Mouse (Mus musculus): Measurements from ENCODE around the gene Npas2. TPM values are rescaled to one million over a fixed set of nuclear protein-coding genes. Genes with fewer than 3 reads are reported as not detected.

The Npas2 gene
- total and polyA plus RNA-seq, 2 experiments from 2014 or later: 0.80 to 2.8 TPM

DNA sequence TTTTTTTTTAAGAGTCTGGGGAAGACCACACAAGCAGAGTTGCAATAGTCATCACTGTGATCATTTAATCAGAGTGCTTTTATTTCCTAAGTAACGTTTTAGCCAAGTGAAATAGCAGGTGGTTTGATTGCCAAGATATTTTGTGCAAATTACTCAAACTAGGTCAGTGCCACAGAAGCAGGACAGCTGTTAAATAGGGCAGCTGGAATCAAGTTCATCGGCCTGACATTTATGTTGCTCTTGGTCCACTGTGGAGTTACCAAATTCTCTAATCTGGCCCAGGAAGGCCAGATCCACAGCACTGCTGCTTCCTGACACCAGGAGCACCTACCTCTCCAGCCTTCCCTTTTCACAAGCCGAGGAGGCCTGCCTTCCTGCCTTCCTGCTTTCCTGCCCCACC, 94.9 kb downstream of the Npas2 start:
- Histone ChIP-seq H3K4me3 (ENCODE audit: low read length) (no peak overlapping the region), H3K27me3 (ENCODE audit: insufficient read depth, low read length) (no peaks in the 10 kb centered on the region), H3K4me1 (ENCODE audit: insufficient read depth, low read length) (no peaks in the 10 kb centered on the region), H3K4me2 (ENCODE audit: low read depth, low read length) (no peak overlapping the region), H3K9ac (replicated peaks; ENCODE audit: low read length) (no peak overlapping the region), H3K27ac (no peak overlapping the region), H3K36me3 (ENCODE audit: insufficient read depth, low read length) (no peaks in the 10 kb centered on the region), H3K9me3 (ENCODE audit: low read length) (no peaks in the 10 kb centered on the region)
- WGBS: 58% methylated on average over 3 of the region's 3 CpGs
- ATAC-seq (no peak), DNase-seq (ENCODE audit: low spot score) (no peak)
- no peak for TF ChIP-seq CTCF (IDR thresholded peaks at IDR 0.05; ENCODE audit: low read depth)

GRCm38 (mm10) chr1:39292001-39292400, 98.5 kb downstream of the Npas2 start:
- DNase-seq (ENCODE audit: low spot score): no peak
- no peak overlapping the region for H3K4me2 ChIP-seq (ENCODE audit: low read depth, low read length)
- no peaks in the 10 kb centered on the region for H3K9me3 ChIP-seq (ENCODE audit: low read length)
- H3K36me3 ChIP-seq (ENCODE audit: insufficient read depth, low read length): no peaks in the 10 kb centered on the region
- ATAC-seq: no peak
- H3K27ac ChIP-seq: no peak overlapping the region
- no peak for TF ChIP-seq CTCF (IDR thresholded peaks at IDR 0.05; ENCODE audit: low read depth)
- no peaks in the 10 kb centered on the region for H3K4me1 ChIP-seq (ENCODE audit: insufficient read depth, low read length)
- no peak overlapping the region for H3K9ac ChIP-seq (replicated peaks; ENCODE audit: low read length)
- 76% methylated on average over 3 of the region's 3 CpGs for WGBS
- no peak overlapping the region for H3K4me3 ChIP-seq (ENCODE audit: low read length)
- no peaks in the 10 kb centered on the region for H3K27me3 ChIP-seq (ENCODE audit: insufficient read depth, low read length)

- 94% methylated on average over 9 of the region's 9 CpGs for WGBS
- Histone ChIP-seq H3K9ac (replicated peaks; ENCODE audit: low read length) (no peak overlapping the region), H3K27me3 (ENCODE audit: insufficient read depth, low read length) (no peaks in the 10 kb centered on the region), H3K9me3 (ENCODE audit: low read length) (no peaks in the 10 kb centered on the region), H3K4me2 (ENCODE audit: low read depth, low read length) (no peak overlapping the region), H3K4me1 (ENCODE audit: insufficient read depth, low read length) (no peaks in the 10 kb centered on the region), H3K4me3 (ENCODE audit: low read length) (no peak overlapping the region), H3K36me3 (ENCODE audit: insufficient read depth, low read length) (no peaks in the 10 kb centered on the region), H3K27ac (no peak overlapping the region)
- no peak for DNase-seq (ENCODE audit: low spot score)
- no peak for TF ChIP-seq CTCF (IDR thresholded peaks at IDR 0.05; ENCODE audit: low read depth)
- ATAC-seq: no peak
Observed at GRCm38 (mm10) chr1:39298294-39298693, 104.8 kb downstream of the Npas2 start.

GRCm38 (mm10) chr1:39300243-39300642, 106.7 kb downstream of the Npas2 start:
- Histone ChIP-seq H3K9me3 (ENCODE audit: low read length) (no peaks in the 10 kb centered on the region), H3K4me3 (ENCODE audit: low read length) (no peak overlapping the region), H3K36me3 (ENCODE audit: insufficient read depth, low read length) (no peaks in the 10 kb centered on the region), H3K4me2 (ENCODE audit: low read depth, low read length) (no peak overlapping the region), H3K9ac (replicated peaks; ENCODE audit: low read length) (no peak overlapping the region), H3K27ac (no peak overlapping the region), H3K27me3 (ENCODE audit: insufficient read depth, low read length) (no peaks in the 10 kb centered on the region), H3K4me1 (ENCODE audit: insufficient read depth, low read length) (no peaks in the 10 kb centered on the region)
- TF ChIP-seq CTCF (IDR thresholded peaks at IDR 0.05; ENCODE audit: low read depth): no peak
- 92% methylated on average over 9 of the region's 9 CpGs for WGBS
- no peak for ATAC-seq
- DNase-seq (ENCODE audit: low spot score): no peak

DNA sequence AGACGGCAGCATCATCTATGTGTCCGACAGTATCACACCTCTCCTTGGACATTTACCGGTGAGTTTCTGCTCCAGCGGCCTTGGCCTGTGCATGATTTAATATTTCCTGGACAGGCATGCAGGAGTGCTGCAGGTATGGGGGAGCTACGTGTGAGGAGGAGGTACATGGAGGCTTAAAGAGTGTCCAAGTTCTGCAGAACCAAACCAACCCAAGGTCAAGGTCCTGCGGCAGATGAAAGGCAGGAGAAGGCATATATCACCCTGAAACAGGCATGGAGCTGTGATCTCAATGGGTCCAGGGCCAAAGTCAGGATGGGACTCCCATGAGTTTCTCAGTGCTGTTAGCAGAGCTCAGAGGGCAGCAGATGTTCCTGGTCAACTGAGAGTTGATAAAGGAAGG, 107.1 kb downstream of the Npas2 start:
- no peak overlapping the region for H3K9ac ChIP-seq (replicated peaks; ENCODE audit: low read length)
- no peaks in the 10 kb centered on the region for H3K4me1 ChIP-seq (ENCODE audit: insufficient read depth, low read length)
- H3K9me3 ChIP-seq (ENCODE audit: low read length): no peaks in the 10 kb centered on the region
- no peaks in the 10 kb centered on the region for H3K36me3 ChIP-seq (ENCODE audit: insufficient read depth, low read length)
- ATAC-seq: no peak
- H3K27me3 ChIP-seq (ENCODE audit: insufficient read depth, low read length): no peaks in the 10 kb centered on the region
- no peak overlapping the region for H3K4me3 ChIP-seq (ENCODE audit: low read length)
- 84% methylated on average over 6 of the region's 6 CpGs for WGBS
- H3K4me2 ChIP-seq (ENCODE audit: low read depth, low read length): no peak overlapping the region
- no peak for TF ChIP-seq CTCF (IDR thresholded peaks at IDR 0.05; ENCODE audit: low read depth)
- no peak for DNase-seq (ENCODE audit: low spot score)
- no peak overlapping the region for H3K27ac ChIP-seq

DNA sequence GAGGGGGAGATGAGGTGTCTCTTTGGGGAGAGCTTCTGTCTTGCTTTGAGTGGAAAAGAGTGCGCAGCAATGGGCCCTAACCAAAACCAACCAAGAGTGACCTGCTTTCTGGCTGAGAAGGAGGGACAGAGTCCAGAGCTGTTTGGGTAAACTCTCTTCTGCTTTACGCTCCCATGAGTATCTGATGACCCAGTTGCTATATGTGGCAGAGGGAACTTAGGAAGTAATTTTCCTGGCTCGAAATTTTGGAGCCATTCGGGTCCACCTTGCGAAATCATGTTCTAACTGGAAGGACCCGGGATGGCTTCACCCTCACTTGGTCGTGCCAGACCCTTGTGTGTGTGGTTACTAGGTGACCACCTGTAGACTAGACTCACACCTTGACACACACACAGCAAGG, 108.7 kb downstream of the Npas2 start:
- ATAC-seq (no peak), DNase-seq (ENCODE audit: low spot score) (no peak)
- Histone ChIP-seq H3K4me3 (ENCODE audit: low read length) (no peak overlapping the region), H3K9ac (replicated peaks; ENCODE audit: low read length) (no peak overlapping the region), H3K36me3 (ENCODE audit: insufficient read depth, low read length) (no peaks in the 10 kb centered on the region), H3K9me3 (ENCODE audit: low read length) (no peaks in the 10 kb centered on the region), H3K27ac (no peak overlapping the region), H3K27me3 (ENCODE audit: insufficient read depth, low read length) (no peaks in the 10 kb centered on the region), H3K4me1 (ENCODE audit: insufficient read depth, low read length) (no peaks in the 10 kb centered on the region), H3K4me2 (ENCODE audit: low read depth, low read length) (no peak overlapping the region)
- WGBS: 94% methylated on average over 7 of the region's 7 CpGs
- no peak for TF ChIP-seq CTCF (IDR thresholded peaks at IDR 0.05; ENCODE audit: low read depth)

DNA sequence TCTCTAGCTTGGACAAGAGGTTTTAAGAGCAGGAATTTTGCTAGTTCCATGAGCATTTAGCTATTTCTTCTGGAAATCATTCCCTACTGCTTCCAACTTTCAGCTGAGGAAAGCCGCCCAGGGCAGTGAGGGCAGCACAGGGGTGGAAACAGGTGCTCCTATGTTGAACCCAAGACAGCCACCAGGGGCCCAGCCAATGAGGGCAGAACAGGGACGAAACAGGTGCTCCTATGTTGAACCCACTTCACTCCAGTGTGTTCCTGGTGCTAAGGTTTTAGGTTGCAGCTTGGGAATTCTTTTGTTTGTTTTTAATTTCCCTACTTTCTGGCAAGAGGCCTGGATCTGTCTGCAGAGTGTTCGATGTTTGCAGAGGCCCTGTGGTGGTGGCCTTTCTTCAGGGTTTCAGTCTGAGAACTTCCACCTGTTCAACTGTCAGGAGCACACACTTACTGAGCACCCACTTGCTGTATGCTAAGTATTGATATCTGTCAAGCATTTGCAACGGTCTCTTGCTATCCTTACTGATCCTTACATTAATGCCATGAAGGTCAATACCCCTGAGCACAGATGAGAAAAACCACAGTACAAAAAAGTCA, 109.6 kb downstream of the Npas2 start:
- Histone ChIP-seq H3K27ac (no peak overlapping the region), H3K4me2 (ENCODE audit: low read depth, low read length) (no peak overlapping the region), H3K4me1 (ENCODE audit: insufficient read depth, low read length) (no peaks in the 10 kb centered on the region), H3K27me3 (ENCODE audit: insufficient read depth, low read length) (no peaks in the 10 kb centered on the region), H3K9me3 (ENCODE audit: low read length) (no peaks in the 10 kb centered on the region), H3K36me3 (ENCODE audit: insufficient read depth, low read length) (no peaks in the 10 kb centered on the region), H3K9ac (replicated peaks; ENCODE audit: low read length) (no peak overlapping the region), H3K4me3 (ENCODE audit: low read length) (no peak overlapping the region)
- 71% methylated on average over 4 of the region's 4 CpGs for WGBS
- no peak for ATAC-seq
- TF ChIP-seq CTCF (IDR thresholded peaks at IDR 0.05; ENCODE audit: low read depth): no peak
- no peak for DNase-seq (ENCODE audit: low spot score)
